Mouse (Mus musculus) neural tube, embryonic 10.5 days (tissue): ENCODE measurements at regions not wholly inside any gene's neighbourhood (a gene's known extent, or its start where the extent isn't known, plus 50 kb on each side); places are given as distances from the start of the nearest gene placed in this dataset.
"Not testable (repeated sequence)": the region's sequence is repeated elsewhere in the genome, so short reads cannot be mapped to it uniquely, and the experiment has no call there.

ENCODE experiments used
- DNase-seq: peaks from one replicate; pipeline ENCODE4 v3.0.0-alpha.2; 2017; ENCODE audit warnings: low spot score; ENCODE audit errors: extremely low spot score

GRCm38 (mm10) chr1:42539066-42539539 lies 156.5 kb upstream of the Pou3f3 start:
- no peak for DNase-seq

- DNase-seq = no peak
These were observed 155.7 kb upstream of the Pou3f3 start for GRCm38 (mm10) chr1:42539541-42540520.

GRCm38 (mm10) chr1:42541991-42542390 lies 153.6 kb upstream of the Pou3f3 start:
- no peak for DNase-seq

GRCm38 (mm10) chr1:42542846-42543549 lies 152.6 kb upstream of the Pou3f3 start:
- no peak for DNase-seq

- no peak for DNase-seq
These were observed 148.7 kb upstream of the Pou3f3 start for GRCm38 (mm10) chr1:42546879-42547278.

GRCm38 (mm10) chr1:42557301-42557700 lies 138.3 kb upstream of the Pou3f3 start:
- no peak for DNase-seq

- DNase-seq = no peak
These were observed 127.9 kb upstream of the Pou3f3 start for GRCm38 (mm10) chr1:42567640-42568039.

GRCm38 (mm10) chr1:42585191-42585590 lies 110.4 kb upstream of the Pou3f3 start:
- no peak for DNase-seq

GRCm38 (mm10) chr1:42588499-42588898 lies 107.1 kb upstream of the Pou3f3 start:
- peak; percentile 13 for DNase-seq

- DNase-seq = peak; percentile 14
These were observed 106.1 kb upstream of the Pou3f3 start for GRCm38 (mm10) chr1:42589442-42589841.

GRCm38 (mm10) chr1:42591855-42592254 lies 103.7 kb upstream of the Pou3f3 start:
- no peak for DNase-seq

GRCm38 (mm10) chr1:42597065-42597464 lies 98.5 kb upstream of the Pou3f3 start:
- DNase-seq = no peak

GRCm38 (mm10) chr1:42599238-42599637 lies 96.3 kb upstream of the Pou3f3 start:
- DNase-seq = no peak

GRCm38 (mm10) chr1:42606251-42606650 lies 89.3 kb upstream of the Pou3f3 start:
- no peak for DNase-seq

GRCm38 (mm10) chr1:42607466-42608043 lies 88.0 kb upstream of the Pou3f3 start:
- DNase-seq = not testable (repeated sequence)

- no peak for DNase-seq
These were observed 71.8 kb upstream of the Pou3f3 start for GRCm38 (mm10) chr1:42623766-42624165.

GRCm38 (mm10) chr1:42628800-42629199 lies 66.8 kb upstream of the Pou3f3 start:
- peak; percentile 65 for DNase-seq

- DNase-seq = peak; percentile 41
These were observed 65.9 kb upstream of the Pou3f3 start for GRCm38 (mm10) chr1:42629465-42630261.

- DNase-seq = no peak
These were observed 63.3 kb upstream of the Pou3f3 start for GRCm38 (mm10) chr1:42632286-42632685.

GRCm38 (mm10) chr1:42636558-42636957 lies 59.0 kb upstream of the Pou3f3 start:
- DNase-seq = no peak
